ENCODE assay signal across 10 mouse cellular contexts in the genomic region with DNA sequence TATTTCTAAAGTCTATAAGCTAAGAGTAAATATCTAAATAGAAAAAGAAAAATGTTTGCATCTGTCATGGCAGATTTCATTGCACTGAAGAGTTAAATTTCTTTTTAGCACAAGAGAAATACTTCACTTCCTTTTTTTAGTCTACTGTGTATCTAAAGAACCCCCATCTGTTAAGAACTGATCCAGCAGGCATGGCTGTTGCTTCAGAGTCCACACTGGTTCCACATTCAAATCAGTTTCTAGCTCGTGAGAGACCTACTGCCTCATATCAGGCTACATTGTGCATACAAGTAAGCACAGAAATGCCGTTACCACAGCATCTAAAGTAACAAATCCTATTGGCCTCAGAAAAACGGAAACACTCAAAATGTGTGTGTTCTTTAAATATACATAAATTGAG. TPM values are rescaled to one million over a fixed set of nuclear protein-coding genes. Genes with fewer than 3 reads are reported as not detected.
A peak's percentile ranks its signal among the peaks of the same experiment; 100 is the strongest.
DNase-seq lines count a peak whose midpoint lies in the region; ATAC-seq lines count a peak whose summit lies in the region.
"Had no signal": no experiment of that assay in that cellular context is flagged by ENCODE, and none has a peak within 500 bp of the region (broad histone marks: within the 10 kb centered on the region; RNA-seq: fewer than 3 reads in every experiment).

No protein-coding gene starts in this region.

- no peaks in the 10 kb centered on the region for H3K9me3 ChIP-seq in heart, embryonic 16.5 days (replicated peaks; ENCODE audit: control insufficient read depth, low read length)
- H3K9me3 ChIP-seq in forebrain, embryonic 13.5 days (replicated peaks), result no peaks in the 10 kb centered on the region

- no peaks in the 10 kb centered on the region for H3K27me3 ChIP-seq in heart, embryonic 16.5 days (ENCODE audit: control insufficient read depth, insufficient read depth, low read length)
- no peaks in the 10 kb centered on the region for H3K27me3 ChIP-seq in forebrain, embryonic 13.5 days

- H3K4me1 ChIP-seq in heart, embryonic 16.5 days (ENCODE audit: control insufficient read depth, insufficient read depth, low read length), result peaks cover 16% of the 10 kb centered on the region
- peaks cover 19% of the 10 kb centered on the region for H3K4me1 ChIP-seq in forebrain, embryonic 13.5 days

- H3K36me3 ChIP-seq in heart, embryonic 16.5 days (ENCODE audit: control insufficient read depth, insufficient read depth), result no peaks in the 10 kb centered on the region
- H3K36me3 ChIP-seq in forebrain, embryonic 13.5 days (ENCODE audit: poor library complexity, severe bottlenecking), result no peaks in the 10 kb centered on the region

- no peak overlapping the region for H3K4me3 ChIP-seq in heart, embryonic 16.5 days (ENCODE audit: low read length)
- peak overlapping the region; percentile 96 for H3K4me3 ChIP-seq in forebrain, embryonic 13.5 days

- DNase-seq in heart, postnatal 4 days, result no peak
- peak; percentile 22 for DNase-seq in adipocyte (ENCODE audit: low spot score)
- DNase-seq in right cerebral cortex, postnatal 36 days (ENCODE audit: low spot score in 2 of 2), result no peak
- no peak for DNase-seq in yolk sac, embryonic 10.5 days (ENCODE audit: low spot score)
- no peak for DNase-seq in natural killer cell, adult 2 months (ENCODE audit: low spot score in 2 of 2)
- DNase-seq: kidney, postnatal 14 days; lung, postnatal 10 days had no signal

- no peak overlapping the region for H3K9ac ChIP-seq in heart, embryonic 16.5 days (ENCODE audit: low read length)
- H3K9ac ChIP-seq in forebrain, embryonic 13.5 days, result peak overlapping the region; percentile 98

- H3K27ac ChIP-seq in heart, embryonic 16.5 days (ENCODE audit: low read length), result no peak overlapping the region
- H3K27ac ChIP-seq in forebrain, embryonic 13.5 days, result no peak overlapping the region

- H3K4me2 ChIP-seq in heart, embryonic 16.5 days (ENCODE audit: low read depth, low read length), result peak overlapping the region; percentile 91
- H3K4me2 ChIP-seq in forebrain, embryonic 13.5 days, result peak overlapping the region; percentile 85

- WGBS in heart, embryonic 16.5 days, result 37% methylated on average over 3 of the region's 3 CpGs
- WGBS in forebrain, embryonic 13.5 days, result 27% methylated on average over 3 of the region's 3 CpGs

- ATAC-seq in heart, embryonic 16.5 days (replicated peaks; ENCODE audit: extremely low read depth, insufficient read depth, low FRiP score), result no peak
- no peak for ATAC-seq in forebrain, embryonic 13.5 days
- ATAC-seq in megakaryocyte progenitor cell, adult 5-6 weeks (replicated peaks; ENCODE audit: poor library complexity), result peak; percentile 37; the same call in 1 of the 2 replicates

RNA-seq across cellular contexts. Expression of gene Nbea, which starts 2.5 kb away (rescaled TPM):
- polyA plus RNA-seq in heart, embryonic 16.5 days (2015; fragmentation: Nextera tagmentation; extraction: Ambion mirVana), result 6.9 and 7.0 TPM in 2 replicates
- total RNA-seq in heart, postnatal 4 days (2021), result 10 to 100 TPM; 30.8 to 31.9 TPM
- polyA plus RNA-seq in forebrain, embryonic 13.5 days (2015; fragmentation: Nextera tagmentation; extraction: Ambion mirVana), result 36.8 and 39.0 TPM in 2 replicates
- 0.27 TPM in 1 of 2 replicates, not detected in the other for total RNA-seq in megakaryocyte progenitor cell, adult 5-6 weeks (2015)
- total RNA-seq in megakaryocyte progenitor cell, adult 5-6 weeks (2017), result under 0.01 and 0.84 TPM in 2 replicates

Comparison
In these comparisons a context has a peak if more than half of its experiments do, and no peak if none do; other contexts are left out.
1. RNA of gene Nbea, which starts 2.5 kb away (total RNA-seq): 30.8 to 31.9 TPM in heart, postnatal 4 days; under 0.01 to 0.84 TPM in megakaryocyte progenitor cell, adult 5-6 weeks; every median in the first group is over 10 times any median in the second.